Mouse (Mus musculus) induced T-regulatory cell, adult 2 months (primary cell): ENCODE measurements around the gene Gm5108.

Source experiments
- DNase-seq: peaks from one replicate; pipeline ENCODE4 v3.0.0-alpha.2; 2012; ENCODE audit warnings: low read depth

Gm5108 gene

GRCm38 (mm10) chr5:67941369-67941768, at the start of gene Gm5108:
Gm5108 (plus strand) TSS chr5:67941669.
- no peak for DNase-seq

GRCm38 (mm10) chr5:67898921-67899320, 42.5 kb upstream of the Gm5108 start:
- no peak for DNase-seq

GRCm38 (mm10) chr5:67904555-67904954, 36.9 kb upstream of the Gm5108 start:
- DNase-seq = no peak

- DNase-seq = no peak
Observed at GRCm38 (mm10) chr5:67930584-67930983, 10.9 kb upstream of the Gm5108 start.

GRCm38 (mm10) chr5:67931623-67932022, 9.8 kb upstream of the Gm5108 start:
- no peak for DNase-seq

- no peak for DNase-seq
Observed at GRCm38 (mm10) chr5:67943199-67943598, 1.7 kb downstream of the Gm5108 start.

GRCm38 (mm10) chr5:67944074-67944785, 2.8 kb downstream of the Gm5108 start:
- no peak for DNase-seq

- no peak for DNase-seq
Observed at GRCm38 (mm10) chr5:67946321-67946720, 4.9 kb downstream of the Gm5108 start, which contains the start of gene Gm21905. Gm21905 (minus strand) TSS chr5:67946421.

- DNase-seq = no peak
Observed at GRCm38 (mm10) chr5:67947006-67947405, 5.5 kb downstream of the Gm5108 start.

- no peak for DNase-seq
Observed at GRCm38 (mm10) chr5:67948074-67948473, 6.6 kb downstream of the Gm5108 start.

GRCm38 (mm10) chr5:67954097-67954496, 12.6 kb downstream of the Gm5108 start:
- DNase-seq = no peak

- DNase-seq = no peak
Observed at GRCm38 (mm10) chr5:67955486-67955885, 14.0 kb downstream of the Gm5108 start.

GRCm38 (mm10) chr5:67961708-67962629, 20.5 kb downstream of the Gm5108 start:
- DNase-seq = no peak

GRCm38 (mm10) chr5:67969536-67969935, 28.1 kb downstream of the Gm5108 start:
- DNase-seq = no peak

- no peak for DNase-seq
Observed at GRCm38 (mm10) chr5:67981946-67982526, 40.6 kb downstream of the Gm5108 start.

GRCm38 (mm10) chr5:67990426-67990825, 49.0 kb downstream of the Gm5108 start:
- no peak for DNase-seq

GRCm38 (mm10) chr5:68002611-68003010, 61.1 kb downstream of the Gm5108 start:
- DNase-seq = no peak

GRCm38 (mm10) chr5:68003904-68004303, 62.4 kb downstream of the Gm5108 start:
- DNase-seq = no peak

GRCm38 (mm10) chr5:68004419-68004818, 63.0 kb downstream of the Gm5108 start:
- DNase-seq = no peak

- peak; percentile 5 for DNase-seq
Observed at GRCm38 (mm10) chr5:68007074-68007473, 65.6 kb downstream of the Gm5108 start.

- no peak for DNase-seq
Observed at GRCm38 (mm10) chr5:68011569-68011968, 70.1 kb downstream of the Gm5108 start.

- peak; percentile 74 for DNase-seq
Observed at GRCm38 (mm10) chr5:68012618-68013017, 71.1 kb downstream of the Gm5108 start.

- no peak for DNase-seq
Observed at GRCm38 (mm10) chr5:68020870-68021269, 79.4 kb downstream of the Gm5108 start.
